Mouse (Mus musculus): ENCODE measurements around the gene Ddah1. TPM values are rescaled to one million over a fixed set of nuclear protein-coding genes. Genes with fewer than 3 reads are reported as not detected.
"Not testable (repeated sequence)": the region's sequence is repeated elsewhere in the genome, so short reads cannot be mapped to it uniquely, and the experiment has no call there.

Ddah1 gene
- polyA plus RNA-seq, 1 experiment: not detected

- H3K27me3 ChIP-seq (replicated peaks): peaks cover 20% of the 10 kb centered on the region
- peaks cover 16% of the 10 kb centered on the region for H3K4me1 ChIP-seq
- no peaks in the 10 kb centered on the region for H3K36me3 ChIP-seq (replicated peaks; ENCODE audit: low read length)
- H3K4me3 ChIP-seq (replicated peaks): no peak overlapping the region
- TF ChIP-seq FLI1 (IDR thresholded peaks at IDR 0.05; ENCODE audit: low read length) (no peak), GATA1 (IDR thresholded peaks at IDR 0.05; ENCODE audit: borderline replicate concordance, low read length) (no peak)
- H3K9me3 ChIP-seq: peaks cover under 1% of the 10 kb centered on the region; the same call in 1 of the 2 replicates
These were observed 154.0 kb downstream of the Ddah1 start for GRCm38 (mm10) chr3:145912512-145912911.

DNA sequence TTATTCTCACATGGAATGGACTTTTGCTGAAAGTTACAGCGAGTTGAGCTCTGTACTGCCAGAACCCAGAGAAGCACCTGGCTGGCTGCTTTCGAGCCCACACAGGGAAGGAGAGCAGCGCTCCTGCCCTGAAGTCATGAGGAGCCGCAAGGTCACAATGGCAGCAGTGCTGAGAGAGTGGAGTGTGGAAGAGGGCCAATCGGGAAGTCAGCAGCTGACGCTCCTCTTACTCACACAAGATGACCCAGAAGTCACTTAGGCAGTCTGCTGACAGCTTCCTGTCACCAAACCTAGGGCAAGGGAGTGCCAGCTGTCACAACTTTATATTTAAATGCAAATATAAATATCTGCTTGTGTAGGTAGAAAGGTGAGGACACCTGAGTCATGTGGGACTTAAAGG lies 154.8 kb downstream of the Ddah1 start:
- peaks cover 16% of the 10 kb centered on the region for H3K4me1 ChIP-seq
- H3K27me3 ChIP-seq (replicated peaks): peaks cover 16% of the 10 kb centered on the region
- no peak overlapping the region for H3K4me3 ChIP-seq (replicated peaks)
- H3K9me3 ChIP-seq: peaks cover 8% of the 10 kb centered on the region
- TF ChIP-seq GATA1 (IDR thresholded peaks at IDR 0.05; ENCODE audit: borderline replicate concordance, low read length) (no peak), FLI1 (IDR thresholded peaks at IDR 0.05; ENCODE audit: low read length) (no peak)
- H3K36me3 ChIP-seq (replicated peaks; ENCODE audit: low read length): no peaks in the 10 kb centered on the region

- not testable (repeated sequence) for H3K4me3 ChIP-seq (replicated peaks); H3K36me3 ChIP-seq (replicated peaks; ENCODE audit: low read length)
- Histone ChIP-seq H3K27me3 (replicated peaks) (peaks cover 15% of the 10 kb centered on the region), H3K9me3 (peaks cover 15% of the 10 kb centered on the region), H3K4me1 (peaks cover 16% of the 10 kb centered on the region)
These were observed 155.5 kb downstream of the Ddah1 start for GRCm38 (mm10) chr3:145913942-145914341.

DNA sequence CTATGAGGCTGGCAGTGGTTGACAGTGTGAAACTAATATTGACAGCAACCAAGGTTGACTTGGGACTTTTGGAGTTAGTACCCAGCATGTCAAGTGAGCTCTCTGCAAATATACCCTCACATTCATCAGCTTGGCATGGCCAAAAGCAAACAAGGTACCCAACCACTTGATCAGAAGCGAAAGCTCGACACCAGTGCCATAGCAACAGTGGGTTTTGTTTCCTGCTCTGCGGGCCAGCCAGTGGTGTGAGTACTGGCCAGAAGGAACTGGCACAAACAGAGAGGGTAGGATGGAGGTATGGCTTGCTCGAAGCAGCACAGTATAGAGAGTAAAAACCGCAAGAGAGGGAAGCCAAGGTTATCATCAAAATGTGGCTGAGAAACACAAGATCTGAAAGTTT lies 157.9 kb downstream of the Ddah1 start:
- H3K4me3 ChIP-seq (replicated peaks): no peak overlapping the region
- H3K27me3 ChIP-seq (replicated peaks): peaks cover 10% of the 10 kb centered on the region
- TF ChIP-seq GATA1 (IDR thresholded peaks at IDR 0.05; ENCODE audit: borderline replicate concordance, low read length): no peak
- TF ChIP-seq FLI1 (IDR thresholded peaks at IDR 0.05; ENCODE audit: low read length): no peak
- peaks cover 12% of the 10 kb centered on the region for H3K4me1 ChIP-seq
- no peaks in the 10 kb centered on the region for H3K36me3 ChIP-seq (replicated peaks; ENCODE audit: low read length)
- peaks cover 24% of the 10 kb centered on the region for H3K9me3 ChIP-seq

- Histone ChIP-seq H3K36me3 (replicated peaks; ENCODE audit: low read length) (no peaks in the 10 kb centered on the region), H3K9me3 (peaks cover 24% of the 10 kb centered on the region), H3K4me1 (peaks cover 15% of the 10 kb centered on the region), H3K27me3 (replicated peaks) (peaks cover 10% of the 10 kb centered on the region), H3K4me3 (replicated peaks) (no peak overlapping the region)
- TF ChIP-seq FLI1 (IDR thresholded peaks at IDR 0.05; ENCODE audit: low read length) (no peak), GATA1 (IDR thresholded peaks at IDR 0.05; ENCODE audit: borderline replicate concordance, low read length) (no peak)
These were observed 158.4 kb downstream of the Ddah1 start for GRCm38 (mm10) chr3:145916826-145917225.

- Histone ChIP-seq H3K36me3 (replicated peaks; ENCODE audit: low read length) (peaks cover 10% of the 10 kb centered on the region), H3K27me3 (replicated peaks) (no peaks in the 10 kb centered on the region), H3K4me1 (peaks cover 44% of the 10 kb centered on the region), H3K4me3 (replicated peaks) (peak within 1 kb of the TSS; percentile 98), H3K9me3 (peaks cover 24% of the 10 kb centered on the region)
- no peak for TF ChIP-seq FLI1 (IDR thresholded peaks at IDR 0.05; ENCODE audit: low read length)
- TF ChIP-seq GATA1 (IDR thresholded peaks at IDR 0.05; ENCODE audit: borderline replicate concordance, low read length): no peak
These were observed 163.8 kb downstream of the Ddah1 start, which contains the start of gene Bcl10 for GRCm38 (mm10) chr3:145922019-145922854. Gene Bcl10, plus strand, starts transcription at chr3:145922804.

DNA sequence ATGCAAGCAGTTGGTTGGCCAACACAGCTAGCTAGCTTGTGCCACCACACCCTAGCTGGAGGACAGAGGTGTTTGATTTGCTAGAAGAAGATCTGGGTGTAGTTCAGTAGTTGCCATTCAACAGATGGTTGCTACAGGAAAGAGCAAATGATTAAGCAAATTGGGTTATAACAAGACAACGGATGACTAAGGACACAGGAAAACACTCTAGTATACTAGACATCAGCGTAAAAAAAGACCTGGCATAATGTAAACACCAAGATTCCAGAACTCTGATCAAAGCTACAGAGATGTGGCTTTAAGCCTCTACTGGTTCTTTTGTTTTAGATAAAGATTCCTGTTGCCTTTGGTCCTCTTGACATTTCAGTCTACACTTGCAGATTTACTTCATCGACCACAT lies 164.5 kb downstream of the Ddah1 start:
- Histone ChIP-seq H3K4me3 (replicated peaks) (peak overlapping the region; percentile 98), H3K27me3 (replicated peaks) (no peaks in the 10 kb centered on the region), H3K9me3 (peaks cover 19% of the 10 kb centered on the region), H3K36me3 (replicated peaks; ENCODE audit: low read length) (peaks cover 17% of the 10 kb centered on the region), H3K4me1 (peaks cover 51% of the 10 kb centered on the region)
- TF ChIP-seq FLI1 (IDR thresholded peaks at IDR 0.05; ENCODE audit: low read length) (no peak), GATA1 (IDR thresholded peaks at IDR 0.05; ENCODE audit: borderline replicate concordance, low read length) (no peak)

GRCm38 (mm10) chr3:145923874-145924577 lies 165.6 kb downstream of the Ddah1 start:
- H3K4me1 ChIP-seq: peaks cover 61% of the 10 kb centered on the region
- peak overlapping the region; percentile 98 for H3K4me3 ChIP-seq (replicated peaks)
- no peak for TF ChIP-seq GATA1 (IDR thresholded peaks at IDR 0.05; ENCODE audit: borderline replicate concordance, low read length)
- peak; percentile 38; the same call in 1 of the 2 replicates for TF ChIP-seq FLI1 (IDR thresholded peaks at IDR 0.05; ENCODE audit: low read length)
- H3K27me3 ChIP-seq (replicated peaks): no peaks in the 10 kb centered on the region
- H3K36me3 ChIP-seq (replicated peaks; ENCODE audit: low read length): peaks cover 28% of the 10 kb centered on the region
- H3K9me3 ChIP-seq: peaks cover 8% of the 10 kb centered on the region

DNA sequence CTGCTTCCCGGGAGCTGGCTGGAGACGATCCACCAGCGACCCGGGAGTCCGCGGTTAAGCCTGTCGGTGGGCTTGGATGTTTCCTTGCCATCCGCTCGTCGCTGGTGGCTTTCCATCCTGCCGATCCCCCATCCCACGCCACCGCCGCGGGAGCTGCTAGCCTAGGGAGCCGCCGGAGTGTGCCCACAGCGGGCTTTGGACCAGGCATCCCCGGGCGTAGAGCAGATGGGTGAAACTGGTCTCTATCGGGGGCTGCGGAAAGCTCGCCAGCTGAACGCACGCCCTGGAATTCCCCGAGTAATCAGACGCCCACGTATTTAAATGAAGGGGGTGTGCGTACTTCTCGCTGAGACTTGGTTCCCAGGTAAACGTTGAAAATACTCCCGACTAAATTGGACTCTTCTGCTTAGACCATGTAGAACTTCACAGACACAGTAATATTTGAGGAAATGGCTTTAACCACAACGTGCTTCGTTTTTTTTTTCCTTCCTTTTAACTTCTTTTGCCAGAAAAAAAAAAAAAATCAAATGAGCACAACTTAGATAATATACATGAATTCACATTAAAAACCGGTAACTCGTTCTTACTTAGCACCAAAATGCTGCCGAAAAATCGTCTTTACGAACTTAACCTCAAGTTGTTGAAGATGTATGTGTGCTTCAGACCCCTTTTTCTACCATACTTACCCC lies 166.3 kb downstream of the Ddah1 start:
- no peak for TF ChIP-seq GATA1 (IDR thresholded peaks at IDR 0.05; ENCODE audit: borderline replicate concordance, low read length)
- no peak for TF ChIP-seq FLI1 (IDR thresholded peaks at IDR 0.05; ENCODE audit: low read length)
- peak overlapping the region; percentile 98 for H3K4me3 ChIP-seq (replicated peaks)

More for the DNA sequence above, 166.3 kb downstream of the Ddah1 start:
- Histone ChIP-seq H3K4me1 (peaks cover 69% of the 10 kb centered on the region), H3K9me3 (peaks cover under 1% of the 10 kb centered on the region; the same call in 1 of the 2 replicates), H3K36me3 (replicated peaks; ENCODE audit: low read length) (peaks cover 32% of the 10 kb centered on the region), H3K27me3 (replicated peaks) (no peaks in the 10 kb centered on the region)

Measured in megakaryocyte, embryonic 14.5 days (primary cell).